Mouse (Mus musculus) thymus, adult 2 months (tissue): ENCODE measurements around the gene Atxn10. TPM values are rescaled to one million over a fixed set of nuclear protein-coding genes. Genes with fewer than 3 reads are reported as not detected.

Experiments used
- DNase-seq: peaks from one replicate; pipeline ENCODE4 v3.0.0; 2021
- H3K27ac ChIP-seq: fragments of 200-500 bp; 2 replicates; pipeline ENCODE4 v1.5.1; 2012; ENCODE audit warnings: low read length, control low read depth; ENCODE audit not compliant: control insufficient read depth, insufficient read depth
- H3K27me3 ChIP-seq: fragments of 200-500 bp; 2 replicates; pipeline ENCODE4 v1.6.1; 2012; ENCODE audit warnings: mild to moderate bottlenecking, low read length, moderate library complexity, mixed read lengths; ENCODE audit not compliant: control insufficient read depth, insufficient read depth
- H3K36me3 ChIP-seq: fragments of 200-500 bp; 2 replicates; pipeline ENCODE4 v1.6.1; 2012; ENCODE audit warnings: mild to moderate bottlenecking, low read length, moderate library complexity; ENCODE audit not compliant: control insufficient read depth, insufficient read depth
- H3K4me1 ChIP-seq: fragments of 200-500 bp; replicated peaks from 2 replicates; pipeline ENCODE4 v1.6.1; 2012; ENCODE audit warnings: low read length; ENCODE audit not compliant: control insufficient read depth, insufficient read depth
- H3K4me3 ChIP-seq: fragments of 200-500 bp; 2 replicates; pipeline ENCODE4 v1.5.1; 2012; ENCODE audit warnings: mild to moderate bottlenecking, low read length, control low read depth, moderate library complexity; ENCODE audit not compliant: control insufficient read depth, insufficient read depth
- CTCF ChIP-seq: fragments of 200-500 bp; IDR thresholded peaks from 2 replicates; pipeline ENCODE4 v1.5.1; 2012; ENCODE audit warnings: mild to moderate bottlenecking, control low read depth, low read length, moderate library complexity, borderline replicate concordance; ENCODE audit not compliant: control insufficient read depth, poor library complexity, insufficient read depth; ENCODE audit errors: extremely low read depth
- POLR2A ChIP-seq: fragments of 200-500 bp; IDR thresholded peaks from 2 replicates; pipeline ENCODE4 v1.6.1; 2012; ENCODE audit warnings: mild to moderate bottlenecking, low read length, control low read depth, moderate library complexity; ENCODE audit not compliant: control insufficient read depth, poor library complexity, insufficient read depth; ENCODE audit errors: extremely low read depth
- WGBS: fragments of 180-500 bp; shearing (Covaris S2); methylation state at CpG from one replicate; pipeline ENCODE4 v1.1.7; 2018; 5-methylcytosine and 5-hydroxymethylcytosine counted together
- polyA plus RNA-seq: library from polyadenylated mRNA; depleted of rRNA; stranded (reverse); fragments of >200 nt; gene quantifications from 2 replicates; pipeline ENCODE4 v1.2.3, GENCODE M21; 2012

Atxn10 gene
- polyA plus RNA-seq, 1 experiment: 112 TPM

- Histone ChIP-seq H3K4me1 (peaks cover 5% of the 10 kb centered on the region), H3K27ac (no peak overlapping the region), H3K36me3 (no peaks in the 10 kb centered on the region), H3K4me3 (no peak overlapping the region), H3K27me3 (no peaks in the 10 kb centered on the region)
- WGBS: 97% methylated on average over 2 of the region's 2 CpGs
- no peak for DNase-seq
- TF ChIP-seq POLR2A (no peak), CTCF (no peak)
Observed at GRCm38 (mm10) chr15:85342246-85342645, 6.2 kb downstream of the Atxn10 start.

DNA sequence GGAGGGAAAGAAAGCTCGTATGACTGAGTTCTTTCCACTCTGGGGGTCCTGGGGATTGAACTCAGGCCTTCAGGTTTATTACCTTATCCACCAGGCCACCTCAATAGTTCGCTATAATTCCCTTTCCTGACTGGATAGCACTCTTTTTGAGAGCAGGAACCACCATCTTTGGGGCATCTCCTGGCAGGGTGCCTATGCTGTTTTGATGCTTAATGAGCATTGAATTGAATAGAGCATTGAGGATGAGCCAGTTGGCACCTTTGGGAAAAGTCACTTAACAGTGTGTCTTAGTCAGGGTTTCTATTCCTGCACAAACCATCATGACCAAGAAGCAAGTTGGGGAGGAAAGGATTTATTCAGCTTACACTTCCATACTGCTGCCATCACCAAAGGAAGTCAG lies 8.6 kb downstream of the Atxn10 start:
- H3K4me3 ChIP-seq: no peak overlapping the region
- TF ChIP-seq CTCF (no peak), POLR2A (no peak)
- H3K27ac ChIP-seq: no peak overlapping the region
- no peaks in the 10 kb centered on the region for H3K36me3 ChIP-seq
- no peaks in the 10 kb centered on the region for H3K27me3 ChIP-seq
- 82% methylated on average over 2 of the region's 2 CpGs for WGBS
- DNase-seq: no peak
- H3K4me1 ChIP-seq: no peaks in the 10 kb centered on the region

- no peak overlapping the region for H3K27ac ChIP-seq
Observed at GRCm38 (mm10) chr15:85347058-85347700, 11.1 kb downstream of the Atxn10 start.

DNA sequence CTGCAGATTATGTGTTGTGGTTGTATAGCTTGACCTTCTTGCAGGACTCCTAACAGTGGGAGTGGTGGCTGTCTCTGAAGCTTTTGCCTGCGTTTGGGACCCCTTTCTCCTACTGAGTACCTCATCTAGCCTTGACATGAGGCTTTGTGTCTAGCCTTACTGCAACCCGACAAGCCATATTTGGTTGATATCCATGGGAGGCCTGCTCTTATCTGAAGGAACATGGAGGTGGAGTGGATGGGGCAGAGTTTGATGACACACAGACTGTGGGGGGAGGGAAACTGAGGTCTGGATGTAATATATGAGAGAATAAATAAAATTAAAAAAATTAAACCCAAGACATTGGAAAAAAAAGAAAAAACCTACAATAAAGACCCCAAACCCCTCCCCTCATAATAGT lies 14.1 kb downstream of the Atxn10 start:
- Histone ChIP-seq H3K27me3 (no peaks in the 10 kb centered on the region), H3K27ac (no peak overlapping the region), H3K4me1 (no peaks in the 10 kb centered on the region), H3K36me3 (no peaks in the 10 kb centered on the region), H3K4me3 (no peak overlapping the region)
- 94% methylated on average over 2 of the region's 2 CpGs for WGBS
- no peak for DNase-seq
- TF ChIP-seq CTCF (no peak), POLR2A (no peak)

More at GRCm38 (mm10) chr15:85347058-85347700, 11.1 kb downstream of the Atxn10 start:
- H3K36me3 ChIP-seq: no peaks in the 10 kb centered on the region
- TF ChIP-seq POLR2A (no peak), CTCF (no peak)
- WGBS: 86% methylated on average over 6 of the region's 6 CpGs
- no peak for DNase-seq
- H3K4me3 ChIP-seq: no peak overlapping the region
- no peaks in the 10 kb centered on the region for H3K27me3 ChIP-seq
- H3K4me1 ChIP-seq: no peaks in the 10 kb centered on the region

GRCm38 (mm10) chr15:85354060-85354459 lies 18.0 kb downstream of the Atxn10 start:
- WGBS: 94% methylated on average over 9 of the region's 9 CpGs
- Histone ChIP-seq H3K27me3 (no peaks in the 10 kb centered on the region), H3K4me1 (no peaks in the 10 kb centered on the region), H3K36me3 (no peaks in the 10 kb centered on the region), H3K27ac (no peak overlapping the region), H3K4me3 (no peak overlapping the region)
- TF ChIP-seq CTCF (no peak), POLR2A (no peak)
- no peak for DNase-seq

DNA sequence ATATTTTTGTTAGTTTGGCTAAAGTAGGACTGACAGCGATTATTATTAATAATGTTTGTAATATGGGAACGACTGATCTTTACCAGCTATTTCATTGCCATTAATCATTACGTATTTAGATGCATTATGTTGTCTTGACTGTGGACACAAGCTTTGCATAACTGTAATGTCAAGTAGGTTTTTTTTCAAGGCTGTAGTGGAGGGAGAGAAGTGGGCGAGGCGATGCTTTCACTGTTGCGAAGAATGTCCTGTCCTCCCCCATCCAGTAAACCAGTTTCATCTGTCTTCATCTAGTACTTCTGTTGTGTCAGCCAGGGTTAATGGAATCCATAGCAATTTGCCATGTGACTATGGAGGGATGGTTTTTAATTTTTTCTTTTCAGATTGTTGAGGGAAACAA lies 20.1 kb downstream of the Atxn10 start:
- DNase-seq: no peak
- Histone ChIP-seq H3K4me1 (no peaks in the 10 kb centered on the region), H3K27ac (no peak overlapping the region), H3K36me3 (peaks cover 9% of the 10 kb centered on the region; the same call in 1 of the 2 replicates), H3K4me3 (no peak overlapping the region), H3K27me3 (no peaks in the 10 kb centered on the region)
- WGBS: 94% methylated on average over 6 of the region's 6 CpGs
- TF ChIP-seq CTCF (no peak), POLR2A (no peak)
